Mouse (Mus musculus) G1E (cell line): ENCODE measurements around the gene Ccdc113.

ENCODE experiments used
- CTCF ChIP-seq: IDR thresholded peaks from 2 replicates; pipeline ENCODE4 v1.5.1; 2012; ENCODE audit warnings: low read depth, low read length, inconsistent platforms, mixed read lengths
- GATA1 ChIP-seq: IDR thresholded peaks from 2 replicates; pipeline ENCODE4 v1.6.1; 2012; ENCODE audit warnings: borderline replicate concordance, low read length, inconsistent platforms, mixed read lengths
- POLR2AphosphoS5 ChIP-seq: IDR thresholded peaks from 2 replicates; pipeline ENCODE4 v1.6.1; 2012; ENCODE audit warnings: low read depth, low read length, inconsistent platforms; ENCODE audit not compliant: insufficient replicate concordance
- TAL1 ChIP-seq: conservative IDR thresholded peaks from 2 replicates; pipeline ENCODE4 v1.6.1; 2012; ENCODE audit warnings: low read depth, low read length, inconsistent platforms, mixed read lengths

- TF ChIP-seq CTCF = no peak
- no peak for TF ChIP-seq GATA1
- TF ChIP-seq POLR2AphosphoS5 = no peak
- no peak for TF ChIP-seq TAL1
Measured at GRCm38 (mm10) chr8:95551577-95551976, 17.7 kb downstream of the Ccdc113 start.
